Mouse (Mus musculus) gastrocnemius, postnatal 4 days (tissue): ENCODE measurements around the gene Tmem35b. TPM values are rescaled to one million over a fixed set of nuclear protein-coding genes. Genes with fewer than 3 reads are reported as not detected.
"Not testable (repeated sequence)": the region's sequence is repeated elsewhere in the genome, so short reads cannot be mapped to it uniquely, and the experiment has no call there.

Experiments used
- DNase-seq, 2 experiments: peaks; one replicate each; pipeline ENCODE4 v3.0.0; 2021 to 2022; ENCODE audit warnings: low spot score in 2 of 2, mixed read lengths in 2 of 2
- long read RNA-seq, 2 experiments: library from polyadenylated mRNA; stranded (forward); transcript quantifications; one replicate each; pipeline ENCODE4 v2.0.0; 2021
- total RNA-seq, 2 experiments: library from RNA; stranded (reverse); gene quantifications; 2 replicates each; pipeline ENCODE4 v1.2.3; 2021

The Tmem35b gene
- total RNA-seq = 1 to 10 TPM; 1.0 to 3.4 TPM
- long read RNA-seq, experiment 1, partial matches to known transcripts = 0 of 2 reads
- long read RNA-seq, experiment 1, other reads (novel, unspliced or antisense) = 1 of 2 reads
- long read RNA-seq, experiment 2, partial matches to known transcripts = 0 of 3 reads
- long read RNA-seq, experiment 2, other reads (novel, unspliced or antisense) = 1 of 3 reads

- no peak for DNase-seq
These were observed at the start of gene Tmem35b for GRCm38 (mm10) chr4:127123391-127123790. Tmem35b (plus strand) TSS chr4:127123691.

- no peak for DNase-seq
These were observed 48.6 kb upstream of the Tmem35b start for GRCm38 (mm10) chr4:127074915-127075314.

- peak; percentile 91 to 96 for DNase-seq
These were observed 46.5 kb upstream of the Tmem35b start, which contains the start of gene Zmym6 for GRCm38 (mm10) chr4:127076875-127077548. Zmym6 (plus strand) TSS chr4:127077383.

- no peak for DNase-seq
These were observed 42.7 kb upstream of the Tmem35b start for GRCm38 (mm10) chr4:127080806-127081205.

- no peak for DNase-seq
These were observed 40.4 kb upstream of the Tmem35b start for GRCm38 (mm10) chr4:127083131-127083530.

GRCm38 (mm10) chr4:127085761-127086160 lies 37.7 kb upstream of the Tmem35b start:
- no peak for DNase-seq

- no peak for DNase-seq
These were observed 32.3 kb upstream of the Tmem35b start for GRCm38 (mm10) chr4:127091188-127091587.

GRCm38 (mm10) chr4:127095090-127095489 lies 28.4 kb upstream of the Tmem35b start:
- DNase-seq = no peak

GRCm38 (mm10) chr4:127099552-127099951 lies 23.9 kb upstream of the Tmem35b start:
- DNase-seq = not testable (repeated sequence)

GRCm38 (mm10) chr4:127107566-127107965 lies 15.9 kb upstream of the Tmem35b start:
- no peak for DNase-seq

- no peak for DNase-seq
These were observed 12.9 kb upstream of the Tmem35b start for GRCm38 (mm10) chr4:127110570-127110969.

GRCm38 (mm10) chr4:127124331-127124730 lies 840 bp downstream of the Tmem35b start:
- no peak for DNase-seq

- peak; percentile 71 to 88 for DNase-seq
These were observed 2.5 kb downstream of the Tmem35b start for GRCm38 (mm10) chr4:127125834-127126463.

- no peak for DNase-seq
These were observed 11.2 kb downstream of the Tmem35b start for GRCm38 (mm10) chr4:127134687-127135086.

GRCm38 (mm10) chr4:127137591-127137990 lies 14.1 kb downstream of the Tmem35b start:
- no peak for DNase-seq

GRCm38 (mm10) chr4:127138486-127138885 lies 15.0 kb downstream of the Tmem35b start:
- DNase-seq = peak in 1 of 2 experiments; percentile 18

- DNase-seq = no peak
These were observed 26.5 kb downstream of the Tmem35b start for GRCm38 (mm10) chr4:127150031-127150430.

GRCm38 (mm10) chr4:127153345-127153744 lies 29.9 kb downstream of the Tmem35b start:
- DNase-seq = no peak

GRCm38 (mm10) chr4:127155757-127156156 lies 32.3 kb downstream of the Tmem35b start:
- DNase-seq = no peak

- DNase-seq = no peak
These were observed 34.3 kb downstream of the Tmem35b start for GRCm38 (mm10) chr4:127157746-127158145.

GRCm38 (mm10) chr4:127163926-127164325 lies 40.4 kb downstream of the Tmem35b start:
- no peak for DNase-seq

GRCm38 (mm10) chr4:127167096-127167495 lies 43.6 kb downstream of the Tmem35b start:
- no peak for DNase-seq
